Comparison of ENCODE assay signal across 20 mouse cellular contexts in genomic region chr13:118762982-118763381, GRCm38 (mm10).
DNase-seq lines count a peak whose midpoint lies in the region; ATAC-seq and TF ChIP-seq lines count a peak whose summit lies in the region.
"Had no signal": no experiment of that assay in that cellular context is flagged by ENCODE, and none has a peak within 500 bp of the region (broad histone marks: within the 10 kb centered on the region; RNA-seq: fewer than 3 reads in every experiment).

No protein-coding gene starts in this region.

- H3K4me3 ChIP-seq in left cerebral cortex, adult 2 months: no peak overlapping the region
- H3K4me3 ChIP-seq: heart, embryonic 13.5 days; limb, embryonic 12.5 days; myocyte; neural tube, embryonic 15.5 days had no signal

- peak; percentile 10 for TF ChIP-seq CTCF in left cerebral cortex, adult 2 months (IDR thresholded peaks at IDR 0.05)

- no peak overlapping the region for H3K27ac ChIP-seq in left cerebral cortex, adult 2 months
- H3K27ac ChIP-seq: heart, embryonic 13.5 days; limb, embryonic 12.5 days; neural tube, embryonic 15.5 days had no signal

- intact Hi-C loops in left cerebral cortex, adult 2 months (cut with DNase I): no loop called here

- ATAC-seq in cerebellum, adult (ENCODE audit: insufficient number of reproducible peaks, low FRiP score, low TSS enrichment): no peak
- ATAC-seq: forebrain, embryonic 14.5 days; hindbrain, embryonic 16.5 days had no signal

- no peak for DNase-seq in left cerebral cortex, adult 2 months (ENCODE audit: extremely low spot score in 1 of 2, low spot score in 2 of 2)
- no peak for DNase-seq in left cerebral cortex, adult 11 months (ENCODE audit: low spot score)
- DNase-seq in A20 (ENCODE audit: low read depth, low spot score) (peak; percentile 2), ES-CJ7 (ENCODE audit: low read depth, low spot score) (peak; percentile 57), ZHBTc4 (ENCODE audit: low read depth, low spot score) (peak; percentile 40)
- DNase-seq in spleen, postnatal 4 days (ENCODE audit: low spot score in 2 of 2): no peak
- no peak for DNase-seq in frontal cortex, postnatal 10 days (ENCODE audit: low spot score in 2 of 2)
- DNase-seq: adrenal gland, postnatal 36 days; cerebellum, postnatal 10 days; heart, postnatal 36 days; lung, adult 18-20 months; midbrain, embryonic 14.5 days; thymus, postnatal 4 days had no signal

Comparison
In these comparisons a context has a peak if more than half of its experiments do, and no peak if none do; other contexts are left out.
1. DNase-seq: peak in A20 (single experiment), ES-CJ7 (single experiment) and ZHBTc4 (single experiment); none in left cerebral cortex, adult 2 months (0 of 2), left cerebral cortex, adult 11 months (single experiment), spleen, postnatal 4 days (0 of 2) and frontal cortex, postnatal 10 days (0 of 2).